Mouse (Mus musculus): ENCODE measurements at regions not wholly inside any gene's neighbourhood (a gene's known extent, or its start where the extent isn't known, plus 50 kb on each side); places are given as distances from the start of the nearest gene placed in this dataset.
A peak's percentile ranks its signal among the peaks of the same experiment; 100 is the strongest.

- 56% methylated on average over 10 of the region's 10 CpGs for WGBS
- H3K27ac ChIP-seq (ENCODE audit: low read length): no peak overlapping the region
Measured at GRCm38 (mm10) chr5:119321368-119322144, 348.9 kb upstream of the Tbx3 start.

GRCm38 (mm10) chr5:119322411-119322810 lies 348.1 kb upstream of the Tbx3 start:
- Histone ChIP-seq H3K4me1 (ENCODE audit: insufficient read depth, low read depth, low read length) (no peaks in the 10 kb centered on the region), H3K9ac (replicated peaks; ENCODE audit: low read depth) (no peak overlapping the region), H3K4me2 (replicated peaks; ENCODE audit: low read depth, low read length) (no peak overlapping the region), H3K27ac (ENCODE audit: low read length) (no peak overlapping the region), H3K4me3 (ENCODE audit: low read depth, low read length) (no peak overlapping the region), H3K27me3 (replicated peaks; ENCODE audit: insufficient read depth, low read length) (no peaks in the 10 kb centered on the region), H3K9me3 (ENCODE audit: low read length) (no peaks in the 10 kb centered on the region), H3K36me3 (ENCODE audit: insufficient read depth, low read length) (no peaks in the 10 kb centered on the region)
- 71% methylated on average over 13 of the region's 13 CpGs for WGBS
- ATAC-seq (no peak), DNase-seq (ENCODE audit: low spot score) (no peak)
- TF ChIP-seq CTCF (IDR thresholded peaks at IDR 0.05) (no peak), EP300 (IDR thresholded peaks at IDR 0.05) (no peak)

More at GRCm38 (mm10) chr5:119321368-119322144, 348.9 kb upstream of the Tbx3 start:
- Histone ChIP-seq H3K36me3 (ENCODE audit: insufficient read depth, low read length) (no peaks in the 10 kb centered on the region), H3K9ac (replicated peaks; ENCODE audit: low read depth) (no peak overlapping the region), H3K4me2 (replicated peaks; ENCODE audit: low read depth, low read length) (no peak overlapping the region), H3K4me1 (ENCODE audit: insufficient read depth, low read depth, low read length) (no peaks in the 10 kb centered on the region), H3K4me3 (ENCODE audit: low read depth, low read length) (no peak overlapping the region), H3K9me3 (ENCODE audit: low read length) (no peaks in the 10 kb centered on the region), H3K27me3 (replicated peaks; ENCODE audit: insufficient read depth, low read length) (no peaks in the 10 kb centered on the region)
- TF ChIP-seq CTCF (IDR thresholded peaks at IDR 0.05) (no peak), EP300 (IDR thresholded peaks at IDR 0.05) (peak; percentile 41; the same call in 1 of the 2 replicates)
- DNase-seq (ENCODE audit: low spot score) (peak; percentile 53), ATAC-seq (peak; percentile 76)

GRCm38 (mm10) chr5:119325681-119326255 lies 344.7 kb upstream of the Tbx3 start:
- no peaks in the 10 kb centered on the region for H3K4me1 ChIP-seq (ENCODE audit: insufficient read depth, low read depth, low read length)
- ATAC-seq: peak; percentile 35; the same call in 1 of the 2 replicates
- H3K9me3 ChIP-seq (ENCODE audit: low read length): no peaks in the 10 kb centered on the region
- H3K4me2 ChIP-seq (replicated peaks; ENCODE audit: low read depth, low read length): no peak overlapping the region
- WGBS: 66% methylated on average over 13 of the region's 13 CpGs
- no peak overlapping the region for H3K27ac ChIP-seq (ENCODE audit: low read length)
- H3K4me3 ChIP-seq (ENCODE audit: low read depth, low read length): no peak overlapping the region
- H3K9ac ChIP-seq (replicated peaks; ENCODE audit: low read depth): no peak overlapping the region
- no peaks in the 10 kb centered on the region for H3K36me3 ChIP-seq (ENCODE audit: insufficient read depth, low read length)
- DNase-seq (ENCODE audit: low spot score): no peak
- H3K27me3 ChIP-seq (replicated peaks; ENCODE audit: insufficient read depth, low read length): no peaks in the 10 kb centered on the region
- TF ChIP-seq CTCF (IDR thresholded peaks at IDR 0.05): no peak
- TF ChIP-seq EP300 (IDR thresholded peaks at IDR 0.05): peak; percentile 61

- 89% methylated on average over 8 of the region's 8 CpGs for WGBS
- ATAC-seq: no peak
Measured at GRCm38 (mm10) chr5:119326895-119327294, 343.6 kb upstream of the Tbx3 start.

GRCm38 (mm10) chr5:119328971-119329370 lies 341.5 kb upstream of the Tbx3 start:
- Histone ChIP-seq H3K27me3 (replicated peaks; ENCODE audit: insufficient read depth, low read length) (no peaks in the 10 kb centered on the region), H3K36me3 (ENCODE audit: insufficient read depth, low read length) (no peaks in the 10 kb centered on the region), H3K9me3 (ENCODE audit: low read length) (no peaks in the 10 kb centered on the region), H3K4me3 (ENCODE audit: low read depth, low read length) (no peak overlapping the region), H3K4me2 (replicated peaks; ENCODE audit: low read depth, low read length) (no peak overlapping the region), H3K9ac (replicated peaks; ENCODE audit: low read depth) (no peak overlapping the region), H3K27ac (ENCODE audit: low read length) (no peak overlapping the region), H3K4me1 (ENCODE audit: insufficient read depth, low read depth, low read length) (no peaks in the 10 kb centered on the region)
- DNase-seq (ENCODE audit: low spot score) (no peak), ATAC-seq (no peak)
- 77% methylated on average over 7 of the region's 7 CpGs for WGBS
- TF ChIP-seq EP300 (IDR thresholded peaks at IDR 0.05) (no peak), CTCF (IDR thresholded peaks at IDR 0.05) (no peak)

More at GRCm38 (mm10) chr5:119326895-119327294, 343.6 kb upstream of the Tbx3 start:
- Histone ChIP-seq H3K9me3 (ENCODE audit: low read length) (no peaks in the 10 kb centered on the region), H3K9ac (replicated peaks; ENCODE audit: low read depth) (no peak overlapping the region), H3K4me3 (ENCODE audit: low read depth, low read length) (no peak overlapping the region), H3K27me3 (replicated peaks; ENCODE audit: insufficient read depth, low read length) (no peaks in the 10 kb centered on the region), H3K4me1 (ENCODE audit: insufficient read depth, low read depth, low read length) (no peaks in the 10 kb centered on the region), H3K27ac (ENCODE audit: low read length) (no peak overlapping the region), H3K36me3 (ENCODE audit: insufficient read depth, low read length) (no peaks in the 10 kb centered on the region), H3K4me2 (replicated peaks; ENCODE audit: low read depth, low read length) (no peak overlapping the region)
- no peak for TF ChIP-seq CTCF (IDR thresholded peaks at IDR 0.05)
- no peak for TF ChIP-seq EP300 (IDR thresholded peaks at IDR 0.05)
- DNase-seq (ENCODE audit: low spot score): no peak

- TF ChIP-seq CTCF (IDR thresholded peaks at IDR 0.05) (no peak), EP300 (IDR thresholded peaks at IDR 0.05) (peak; percentile 55)
- DNase-seq (ENCODE audit: low spot score): no peak
- Histone ChIP-seq H3K27ac (ENCODE audit: low read length) (no peak overlapping the region), H3K4me2 (replicated peaks; ENCODE audit: low read depth, low read length) (no peak overlapping the region), H3K4me1 (ENCODE audit: insufficient read depth, low read depth, low read length) (no peaks in the 10 kb centered on the region), H3K9me3 (ENCODE audit: low read length) (no peaks in the 10 kb centered on the region), H3K9ac (replicated peaks; ENCODE audit: low read depth) (no peak overlapping the region), H3K27me3 (replicated peaks; ENCODE audit: insufficient read depth, low read length) (no peaks in the 10 kb centered on the region), H3K36me3 (ENCODE audit: insufficient read depth, low read length) (no peaks in the 10 kb centered on the region), H3K4me3 (ENCODE audit: low read depth, low read length) (no peak overlapping the region)
- 66% methylated on average over 10 of the region's 10 CpGs for WGBS
- peak; percentile 44 for ATAC-seq
Measured at GRCm38 (mm10) chr5:119329371-119329770, 341.1 kb upstream of the Tbx3 start.

Measured in lung, postnatal 0 days (tissue).